Mouse (Mus musculus): ENCODE data around the gene Gm10912. TPM values are rescaled to one million over a fixed set of nuclear protein-coding genes. Genes with fewer than 3 reads are reported as not detected.
"Not testable (repeated sequence)": the region's sequence is repeated elsewhere in the genome, so short reads cannot be mapped to it uniquely, and the experiment has no call there.

Gm10912 gene
- polyA plus RNA-seq, 1 experiment, result 0.33 TPM

GRCm38 (mm10) chr2:104044479-104045080 is 21.0 kb upstream of the Gm10912 start:
- no peak for DNase-seq
- 82% methylated on average over 1 of the region's 1 CpGs for WGBS
- H3K27ac ChIP-seq (ENCODE audit: insufficient read depth, low read length), result no peak overlapping the region
- no peaks in the 10 kb centered on the region for H3K27me3 ChIP-seq (ENCODE audit: control insufficient read depth, insufficient read depth, low read length)
- H3K4me3 ChIP-seq (replicated peaks; ENCODE audit: insufficient read depth, low read depth, low read length), result no peak overlapping the region
- TF ChIP-seq POLR2A (IDR thresholded peaks at IDR 0.05; ENCODE audit: borderline replicate concordance, insufficient read depth, low read length) (no peak), CTCF (IDR thresholded peaks at IDR 0.05; ENCODE audit: borderline replicate concordance, insufficient read depth, low read depth, low read length) (no peak)
- no peaks in the 10 kb centered on the region; the same call in 1 of the 2 replicates for H3K4me1 ChIP-seq (ENCODE audit: control insufficient read depth, insufficient read depth, low read length)

- TF ChIP-seq CTCF (IDR thresholded peaks at IDR 0.05; ENCODE audit: borderline replicate concordance, insufficient read depth, low read depth, low read length) (no peak), POLR2A (IDR thresholded peaks at IDR 0.05; ENCODE audit: borderline replicate concordance, insufficient read depth, low read length) (no peak)
- Histone ChIP-seq H3K4me3 (replicated peaks; ENCODE audit: insufficient read depth, low read depth, low read length) (no peak overlapping the region), H3K4me1 (ENCODE audit: control insufficient read depth, insufficient read depth, low read length) (no peaks in the 10 kb centered on the region), H3K27me3 (ENCODE audit: control insufficient read depth, insufficient read depth, low read length) (no peaks in the 10 kb centered on the region), H3K27ac (ENCODE audit: insufficient read depth, low read length) (no peak overlapping the region)
- WGBS, result 90% methylated on average over 1 of the region's 1 CpGs
- no peak for DNase-seq
Measured at GRCm38 (mm10) chr2:104058381-104058780, 7.2 kb upstream of the Gm10912 start.

DNA sequence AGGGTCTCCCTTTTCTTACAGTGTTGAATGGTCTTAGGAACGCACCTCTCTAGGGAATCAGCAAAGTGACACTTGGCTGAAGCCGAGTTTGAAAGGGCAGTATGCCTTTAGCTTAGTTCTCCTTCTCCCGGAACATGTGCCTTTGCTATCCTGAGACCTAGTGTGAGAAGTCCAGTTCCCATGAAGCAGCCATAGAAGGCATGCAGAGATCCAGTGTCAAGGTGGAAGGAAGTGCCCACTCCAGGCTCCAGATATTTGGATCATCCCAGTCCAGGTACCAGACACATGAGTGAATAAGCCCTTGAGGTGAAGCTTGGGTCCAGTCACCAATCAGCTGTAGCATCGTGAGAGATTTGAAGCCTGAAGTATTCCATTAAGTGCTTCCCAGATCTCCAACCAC is 6.7 kb upstream of the Gm10912 start:
- TF ChIP-seq CTCF (IDR thresholded peaks at IDR 0.05; ENCODE audit: borderline replicate concordance, insufficient read depth, low read depth, low read length), result no peak
- WGBS, result 87% methylated on average over 4 of the region's 4 CpGs
- no peak for DNase-seq
- H3K4me1 ChIP-seq (ENCODE audit: control insufficient read depth, insufficient read depth, low read length), result no peaks in the 10 kb centered on the region
- H3K27ac ChIP-seq (ENCODE audit: insufficient read depth, low read length), result no peak overlapping the region
- no peak overlapping the region for H3K4me3 ChIP-seq (replicated peaks; ENCODE audit: insufficient read depth, low read depth, low read length)
- no peaks in the 10 kb centered on the region for H3K27me3 ChIP-seq (ENCODE audit: control insufficient read depth, insufficient read depth, low read length)

DNA sequence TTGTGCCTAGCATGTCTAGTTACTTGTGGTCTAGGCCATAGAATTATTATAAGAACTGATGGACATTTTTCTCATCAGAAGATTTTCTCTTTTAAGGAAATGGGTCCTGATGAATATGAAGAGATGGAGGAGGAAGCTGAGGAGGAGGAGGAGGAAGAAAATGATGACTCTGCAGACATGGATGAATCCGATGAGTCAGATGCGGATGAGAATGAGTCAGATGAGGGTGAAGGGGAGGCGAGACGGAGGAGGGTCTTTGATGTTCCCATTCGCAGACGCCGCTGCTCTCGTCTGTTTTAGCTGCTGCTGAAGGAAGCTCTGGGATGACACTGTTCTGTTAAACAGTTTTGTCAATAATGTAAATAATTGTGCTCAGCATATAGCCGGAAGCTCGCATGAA is 5.8 kb upstream of the Gm10912 start:
- WGBS, result 89% methylated on average over 10 of the region's 10 CpGs
- TF ChIP-seq POLR2A (IDR thresholded peaks at IDR 0.05; ENCODE audit: borderline replicate concordance, insufficient read depth, low read length), result no peak
- TF ChIP-seq CTCF (IDR thresholded peaks at IDR 0.05; ENCODE audit: borderline replicate concordance, insufficient read depth, low read depth, low read length), result no peak
- DNase-seq, result no peak

DNA sequence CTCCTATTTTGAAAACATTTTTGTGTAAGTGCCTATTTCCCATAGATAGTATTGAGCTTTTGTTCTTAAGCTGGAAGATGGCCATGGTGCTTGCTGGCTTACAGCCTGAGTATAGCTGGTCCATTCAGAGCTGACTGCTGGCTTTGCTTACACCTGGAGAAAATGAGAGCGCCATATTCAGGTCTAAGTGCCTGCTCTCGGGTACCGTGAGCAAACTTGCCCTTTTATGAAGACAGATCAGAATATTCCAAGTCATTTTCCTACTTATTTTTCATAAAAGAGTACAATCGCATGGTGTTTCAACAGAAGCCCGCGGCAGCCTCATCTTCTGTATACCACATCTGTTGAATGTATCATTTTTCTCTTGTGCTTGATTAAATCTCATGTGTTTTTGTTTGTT is 4.6 kb upstream of the Gm10912 start:
- DNase-seq, result no peak
- 96% methylated on average over 6 of the region's 6 CpGs for WGBS
- no peaks in the 10 kb centered on the region for H3K4me1 ChIP-seq (ENCODE audit: control insufficient read depth, insufficient read depth, low read length)
- H3K4me3 ChIP-seq (replicated peaks; ENCODE audit: insufficient read depth, low read depth, low read length), result no peak overlapping the region
- H3K27ac ChIP-seq (ENCODE audit: insufficient read depth, low read length), result no peak overlapping the region
- TF ChIP-seq CTCF (IDR thresholded peaks at IDR 0.05; ENCODE audit: borderline replicate concordance, insufficient read depth, low read depth, low read length) (no peak), POLR2A (IDR thresholded peaks at IDR 0.05; ENCODE audit: borderline replicate concordance, insufficient read depth, low read length) (no peak)
- no peaks in the 10 kb centered on the region for H3K27me3 ChIP-seq (ENCODE audit: control insufficient read depth, insufficient read depth, low read length)

More for the DNA sequence above, 5.8 kb upstream of the Gm10912 start:
- Histone ChIP-seq H3K27me3 (ENCODE audit: control insufficient read depth, insufficient read depth, low read length) (no peaks in the 10 kb centered on the region), H3K4me1 (ENCODE audit: control insufficient read depth, insufficient read depth, low read length) (no peaks in the 10 kb centered on the region), H3K4me3 (replicated peaks; ENCODE audit: insufficient read depth, low read depth, low read length) (no peak overlapping the region), H3K27ac (ENCODE audit: insufficient read depth, low read length) (no peak overlapping the region)

- Histone ChIP-seq H3K4me3 (replicated peaks; ENCODE audit: insufficient read depth, low read depth, low read length) (no peak overlapping the region), H3K4me1 (ENCODE audit: control insufficient read depth, insufficient read depth, low read length) (no peaks in the 10 kb centered on the region), H3K27me3 (ENCODE audit: control insufficient read depth, insufficient read depth, low read length) (no peaks in the 10 kb centered on the region), H3K27ac (ENCODE audit: insufficient read depth, low read length) (no peak overlapping the region)
- no peak for DNase-seq
- TF ChIP-seq CTCF (IDR thresholded peaks at IDR 0.05; ENCODE audit: borderline replicate concordance, insufficient read depth, low read depth, low read length) (no peak), POLR2A (IDR thresholded peaks at IDR 0.05; ENCODE audit: borderline replicate concordance, insufficient read depth, low read length) (no peak)
Measured at GRCm38 (mm10) chr2:104062665-104063064, 3.0 kb upstream of the Gm10912 start.

DNA sequence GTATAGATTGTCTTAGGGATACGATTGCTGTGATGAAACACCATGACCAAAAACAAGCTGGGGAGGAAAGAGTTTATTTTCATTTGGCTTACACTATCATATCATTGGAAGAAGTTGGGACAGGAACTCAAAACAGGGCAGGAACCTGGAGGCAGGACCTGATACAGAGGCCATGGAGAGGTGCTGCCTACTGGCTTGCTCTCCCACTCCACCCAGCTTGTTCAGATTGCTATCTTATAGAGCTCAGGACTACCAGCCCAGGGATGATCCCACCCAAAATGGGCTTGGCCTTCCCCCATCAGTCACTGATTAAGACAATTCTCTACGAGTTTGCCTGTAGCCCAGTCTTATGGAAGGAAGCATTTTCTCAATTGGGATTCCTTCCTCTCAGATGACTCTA is 1.5 kb upstream of the Gm10912 start:
- DNase-seq, result no peak
- H3K4me1 ChIP-seq (ENCODE audit: control insufficient read depth, insufficient read depth, low read length), result no peaks in the 10 kb centered on the region
- H3K27ac ChIP-seq (ENCODE audit: insufficient read depth, low read length), result no peak overlapping the region
- TF ChIP-seq CTCF (IDR thresholded peaks at IDR 0.05; ENCODE audit: borderline replicate concordance, insufficient read depth, low read depth, low read length) (no peak), POLR2A (IDR thresholded peaks at IDR 0.05; ENCODE audit: borderline replicate concordance, insufficient read depth, low read length) (no peak)
- 90% methylated on average over 2 of the region's 2 CpGs for WGBS
- no peak overlapping the region for H3K4me3 ChIP-seq (replicated peaks; ENCODE audit: insufficient read depth, low read depth, low read length)
- no peaks in the 10 kb centered on the region for H3K27me3 ChIP-seq (ENCODE audit: control insufficient read depth, insufficient read depth, low read length)

DNA sequence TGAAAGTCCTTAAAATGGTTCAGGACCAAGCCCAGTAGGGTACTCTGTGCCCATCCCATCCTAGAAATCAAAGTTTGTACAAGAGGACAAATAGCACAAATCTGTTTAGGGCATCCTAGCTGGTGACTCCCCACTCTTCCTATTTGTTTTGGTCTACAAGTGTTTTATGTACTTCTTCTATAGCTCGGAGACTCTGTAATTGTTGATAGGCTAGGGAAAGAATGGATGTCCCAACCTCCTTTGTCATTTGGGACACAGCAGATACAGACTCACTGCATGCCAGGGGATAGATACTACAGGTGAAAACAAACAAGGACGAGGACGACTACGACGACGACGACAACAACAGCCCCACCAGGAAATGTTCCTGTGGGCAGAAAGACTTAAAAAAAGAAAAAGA is 2.8 kb downstream of the Gm10912 start, which contains the start of gene Gm10799:
Gene Gm10799, minus strand, starts transcription at position 101 of the 400 bp plus-strand sequence.
- WGBS, result 95% methylated on average over 7 of the region's 7 CpGs
- H3K4me1 ChIP-seq (ENCODE audit: control insufficient read depth, insufficient read depth, low read length); H3K4me3 ChIP-seq (replicated peaks; ENCODE audit: insufficient read depth, low read depth, low read length); H3K27ac ChIP-seq (ENCODE audit: insufficient read depth, low read length); H3K27me3 ChIP-seq (ENCODE audit: control insufficient read depth, insufficient read depth, low read length); DNase-seq: not testable (repeated sequence)
